Mouse (Mus musculus) embryonic fibroblast, embryonic 13.5 days (primary cell): ENCODE results near the gene Thap3.

ENCODE experiments used
- CTCF ChIP-seq: IDR thresholded peaks from 2 replicates; pipeline ENCODE4 v1.5.1; 2011; ENCODE audit warnings: mild to moderate bottlenecking, control low read depth, low read length, moderate library complexity, borderline replicate concordance; ENCODE audit not compliant: insufficient read depth
- POLR2A ChIP-seq: IDR thresholded peaks from 2 replicates; pipeline ENCODE4 v1.6.1; 2011; ENCODE audit warnings: low read depth, mild to moderate bottlenecking, control low read depth, low read length, moderate library complexity

GRCm38 (mm10) chr4:151959849-151960512 is 28.8 kb downstream of the Thap3 start:
- no peak for TF ChIP-seq CTCF
- no peak for TF ChIP-seq POLR2A
